Mouse (Mus musculus): ENCODE data around the gene Slc17a1. TPM values are rescaled to one million over a fixed set of nuclear protein-coding genes. Genes with fewer than 3 reads are reported as not detected.

Gene Slc17a1
- polyA plus RNA-seq, 1 experiment from 2014 or later = not detected

DNA sequence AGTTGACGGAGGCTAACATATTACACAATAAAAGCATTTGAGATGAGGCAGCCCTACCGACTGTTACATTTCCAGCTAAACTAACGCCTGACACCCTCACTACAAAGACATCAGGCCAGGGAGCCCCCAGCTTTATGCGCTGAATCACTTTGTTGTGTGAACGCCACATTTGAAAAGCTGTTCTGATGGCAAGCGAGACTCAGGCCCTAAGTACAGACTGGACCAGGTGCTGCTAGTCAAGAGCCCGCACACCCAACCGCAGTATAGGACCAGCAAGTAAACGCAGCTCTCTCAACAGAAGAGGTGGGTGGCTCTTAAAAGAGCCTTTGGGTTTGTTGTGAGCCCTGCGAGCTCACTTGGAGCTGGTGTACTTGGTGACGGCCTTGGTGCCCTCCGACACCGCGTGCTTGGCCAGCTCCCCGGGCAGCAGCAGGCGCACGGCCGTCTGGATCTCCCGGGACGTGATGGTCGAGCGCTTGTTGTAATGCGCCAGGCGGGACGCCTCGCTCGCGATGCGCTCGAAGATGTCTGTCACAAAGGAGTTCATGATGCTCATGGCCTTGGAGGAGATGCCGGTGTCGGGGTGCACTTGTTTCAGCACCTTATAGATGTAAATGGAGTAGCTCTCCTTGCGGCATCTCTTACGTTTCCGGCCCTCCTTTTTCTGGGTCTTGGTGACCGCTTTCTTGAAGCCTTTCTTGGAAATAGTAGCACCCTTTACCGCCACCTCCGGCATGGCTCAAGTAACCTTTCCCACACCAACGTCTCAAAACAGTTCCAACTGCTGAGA is 66.1 kb downstream of the Slc17a1 start, which contains the start of gene Hist1h2ba:
Gene Hist1h2ba, minus strand, starts transcription at position 736 of the 790 bp plus-strand sequence.
- no peaks in the 10 kb centered on the region for H3K4me1 ChIP-seq
- H3K27me3 ChIP-seq = no peaks in the 10 kb centered on the region
- no peaks in the 10 kb centered on the region for H3K36me3 ChIP-seq
- 94% methylated on average over 39 of the region's 39 CpGs for WGBS
- ATAC-seq (ENCODE audit: low FRiP score) = no peak
- no peak within 1 kb of the TSS for H3K27ac ChIP-seq
- H3K9ac ChIP-seq = no peak within 1 kb of the TSS
- H3K9me3 ChIP-seq (replicated peaks) = no peaks in the 10 kb centered on the region
- no peak within 1 kb of the TSS for H3K4me3 ChIP-seq
- no peak within 1 kb of the TSS for H3K4me2 ChIP-seq (replicated peaks)

DNA sequence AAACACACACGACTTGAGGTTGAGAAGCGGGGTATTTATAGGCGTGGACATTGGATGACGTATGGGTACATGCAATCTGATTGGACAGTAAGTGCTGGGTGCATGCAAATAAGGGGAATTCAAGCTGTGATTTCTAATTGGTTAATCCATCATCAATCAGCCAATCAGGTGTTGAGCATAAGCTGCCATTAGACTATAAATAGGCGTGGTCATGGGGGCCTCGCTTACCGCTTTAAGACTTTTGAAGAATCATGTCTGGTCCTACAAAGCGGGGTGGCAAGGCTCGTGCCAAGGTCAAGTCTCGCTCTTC is 66.6 kb downstream of the Slc17a1 start, which contains the start of gene Hist1h2aa:
Gene Hist1h2aa, plus strand, starts transcription at position 252 of the 310 bp plus-strand sequence.
- H3K36me3 ChIP-seq = no peaks in the 10 kb centered on the region
- no peaks in the 10 kb centered on the region for H3K9me3 ChIP-seq (replicated peaks)
- H3K4me2 ChIP-seq (replicated peaks) = no peak within 1 kb of the TSS
- H3K9ac ChIP-seq = no peak within 1 kb of the TSS
- H3K4me3 ChIP-seq = no peak within 1 kb of the TSS
- 94% methylated on average over 10 of the region's 10 CpGs for WGBS
- no peak for ATAC-seq (ENCODE audit: low FRiP score)
- H3K27me3 ChIP-seq = no peaks in the 10 kb centered on the region
- no peak within 1 kb of the TSS for H3K27ac ChIP-seq
- no peaks in the 10 kb centered on the region for H3K4me1 ChIP-seq

DNA sequence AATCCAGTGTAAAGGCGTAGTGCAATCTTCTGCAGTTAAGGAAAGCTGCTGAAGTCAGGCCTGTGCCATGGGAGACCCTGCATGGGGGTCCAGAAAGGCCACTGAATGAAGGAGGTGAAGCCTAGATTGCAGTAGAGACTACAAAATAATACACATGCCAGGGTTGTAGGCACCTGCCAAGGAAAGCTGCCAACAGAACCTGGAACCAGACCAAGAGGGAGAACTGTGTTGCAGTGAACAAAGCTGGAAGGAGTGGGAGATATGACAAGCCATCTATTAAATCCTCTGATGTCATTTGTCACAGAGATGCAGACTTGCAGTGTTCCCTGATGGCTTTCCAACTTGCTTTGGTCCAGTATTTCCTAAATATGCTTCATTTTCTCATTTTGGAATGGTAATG is 71.1 kb downstream of the Slc17a1 start:
- Histone ChIP-seq H3K4me1 (no peaks in the 10 kb centered on the region), H3K27ac (no peak overlapping the region), H3K4me3 (no peak overlapping the region), H3K9me3 (replicated peaks) (no peaks in the 10 kb centered on the region), H3K4me2 (replicated peaks) (no peak overlapping the region), H3K27me3 (no peaks in the 10 kb centered on the region), H3K9ac (no peak overlapping the region), H3K36me3 (no peaks in the 10 kb centered on the region)
- WGBS = 81% methylated on average over 1 of the region's 1 CpGs
- ATAC-seq (ENCODE audit: low FRiP score) = no peak

DNA sequence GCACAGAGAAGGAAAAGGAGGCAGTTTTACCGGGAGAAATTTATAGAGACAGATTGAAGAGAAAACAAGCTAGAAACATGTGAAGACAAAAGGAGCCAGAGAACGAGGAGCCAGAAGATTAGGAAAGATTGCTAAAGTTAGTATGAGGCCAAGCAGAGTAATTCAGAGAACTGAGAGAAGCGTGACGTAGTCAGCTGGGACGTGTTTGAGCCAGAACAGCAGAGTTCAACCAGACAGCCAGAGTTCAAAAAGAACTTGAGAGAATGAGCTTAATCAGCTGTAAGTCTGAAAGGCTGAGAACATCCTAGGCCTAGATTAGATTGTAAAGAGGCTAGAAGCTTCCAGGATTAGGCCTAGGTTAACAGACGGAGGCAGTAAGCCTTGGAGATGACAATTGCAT is 72.7 kb downstream of the Slc17a1 start:
- Histone ChIP-seq H3K9ac (no peak overlapping the region), H3K4me1 (no peaks in the 10 kb centered on the region), H3K4me3 (no peak overlapping the region), H3K27ac (no peak overlapping the region), H3K4me2 (replicated peaks) (no peak overlapping the region), H3K9me3 (replicated peaks) (no peaks in the 10 kb centered on the region), H3K27me3 (no peaks in the 10 kb centered on the region), H3K36me3 (no peaks in the 10 kb centered on the region)
- 67% methylated on average over 6 of the region's 6 CpGs for WGBS
- no peak for ATAC-seq (ENCODE audit: low FRiP score)

DNA sequence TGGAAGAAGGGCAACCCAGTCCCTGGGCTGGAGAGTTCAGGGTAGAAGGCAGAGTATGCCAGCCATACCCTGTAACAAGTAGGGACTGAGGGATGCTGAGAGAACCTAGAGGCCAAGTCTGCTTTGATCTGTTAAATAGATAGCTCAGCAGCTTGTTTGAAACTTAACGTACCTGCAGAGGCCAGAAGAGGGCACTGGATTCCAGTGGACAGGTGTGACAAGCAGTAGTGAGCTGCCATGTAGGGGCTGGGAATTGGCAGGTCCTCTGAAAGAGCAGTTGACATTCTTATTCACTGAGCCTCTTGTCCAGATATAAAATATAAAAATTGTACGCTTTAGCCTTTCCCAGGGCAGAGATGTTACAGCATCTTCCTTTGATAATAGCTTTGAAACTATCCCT is 75.3 kb downstream of the Slc17a1 start:
- Histone ChIP-seq H3K27me3 (no peaks in the 10 kb centered on the region), H3K9me3 (replicated peaks) (no peaks in the 10 kb centered on the region), H3K27ac (no peak overlapping the region), H3K4me1 (0 out of 2 replicates have a peak, but pooled peaks cover 4% of the 10 kb centered on the region), H3K9ac (no peak overlapping the region), H3K36me3 (no peaks in the 10 kb centered on the region), H3K4me3 (no peak overlapping the region), H3K4me2 (replicated peaks) (no peak overlapping the region)
- WGBS = 53% methylated on average over 2 of the region's 2 CpGs
- ATAC-seq (ENCODE audit: low FRiP score) = no peak

Small RNAs within 50 kb of the gene (microRNA-seq; reads per million reads assigned to microRNA genes)
- gene Gm44344 = not detected

Other genes starting within 250 kb of the Slc17a1 start
- gene Hist1h2be, start 246.6 kb upstream of the Slc17a1 start, polyA plus RNA-seq (2016; fragmentation: Nextera tagmentation; extraction: Ambion mirVana) = 1.9 and 2.2 TPM in 2 replicates
- gene Hist1h1e, start 245.2 kb upstream of the Slc17a1 start, polyA plus RNA-seq (2016; fragmentation: Nextera tagmentation; extraction: Ambion mirVana) = 17.0 and 18.8 TPM in 2 replicates
- 0.72 and 0.93 TPM in 2 replicates for gene Hist1h2ac, start 183.8 kb upstream of the Slc17a1 start, polyA plus RNA-seq (2016; fragmentation: Nextera tagmentation; extraction: Ambion mirVana)
- 25.1 and 26.1 TPM in 2 replicates for gene Hist1h2bc, start 183.6 kb upstream of the Slc17a1 start, polyA plus RNA-seq (2016; fragmentation: Nextera tagmentation; extraction: Ambion mirVana)
- not detected in 2 replicates for gene Hist1h1t, start 171.9 kb upstream of the Slc17a1 start, polyA plus RNA-seq (2016; fragmentation: Nextera tagmentation; extraction: Ambion mirVana)
- 3.6 and 4.2 TPM in 2 replicates for gene Hist1h4c, start 169.3 kb upstream of the Slc17a1 start, polyA plus RNA-seq (2016; fragmentation: Nextera tagmentation; extraction: Ambion mirVana)
- gene Hfe, start 156.9 kb upstream of the Slc17a1 start, polyA plus RNA-seq (2016; fragmentation: Nextera tagmentation; extraction: Ambion mirVana) = 4.9 and 5.2 TPM in 2 replicates
- 15.0 and 15.4 TPM in 2 replicates for gene Hist1h1c, start 128.9 kb upstream of the Slc17a1 start, polyA plus RNA-seq (2016; fragmentation: Nextera tagmentation; extraction: Ambion mirVana)
- 9.7 and 11.6 TPM in 2 replicates for gene Hist1h3c, start 122.1 kb upstream of the Slc17a1 start, polyA plus RNA-seq (2016; fragmentation: Nextera tagmentation; extraction: Ambion mirVana)
- 2.2 and 2.9 TPM in 2 replicates for gene Hist1h2bb, start 121.0 kb upstream of the Slc17a1 start, polyA plus RNA-seq (2016; fragmentation: Nextera tagmentation; extraction: Ambion mirVana)
- 22.4 and 45.2 TPM in 2 replicates for gene Hist1h2ab, start 116.6 kb upstream of the Slc17a1 start, polyA plus RNA-seq (2016; fragmentation: Nextera tagmentation; extraction: Ambion mirVana)
- gene Hist1h3b, start 115.5 kb upstream of the Slc17a1 start, polyA plus RNA-seq (2016; fragmentation: Nextera tagmentation; extraction: Ambion mirVana) = 4.5 and 11.1 TPM in 2 replicates
- 5.0 and 5.5 TPM in 2 replicates for gene Hist1h4b, start 110.7 kb upstream of the Slc17a1 start, polyA plus RNA-seq (2016; fragmentation: Nextera tagmentation; extraction: Ambion mirVana)
- gene Hist1h4a, start 106.5 kb upstream of the Slc17a1 start, polyA plus RNA-seq (2016; fragmentation: Nextera tagmentation; extraction: Ambion mirVana) = 0.72 TPM in 1 of 2 replicates, not detected in the other
- gene Hist1h3a, start 105.4 kb upstream of the Slc17a1 start, polyA plus RNA-seq (2016; fragmentation: Nextera tagmentation; extraction: Ambion mirVana) = 3.3 and 6.1 TPM in 2 replicates
- 2.4 and 2.7 TPM in 2 replicates for gene Hist1h1a, start 104.1 kb upstream of the Slc17a1 start, polyA plus RNA-seq (2016; fragmentation: Nextera tagmentation; extraction: Ambion mirVana)
- not detected in 2 replicates for gene Trim38, start 97.8 kb upstream of the Slc17a1 start, polyA plus RNA-seq (2016; fragmentation: Nextera tagmentation; extraction: Ambion mirVana)
- gene Slc17a2, start 60.8 kb upstream of the Slc17a1 start, polyA plus RNA-seq (2016; fragmentation: Nextera tagmentation; extraction: Ambion mirVana) = not detected in 2 replicates
- not detected in 2 replicates for gene Slc17a3, start 28.3 kb upstream of the Slc17a1 start, polyA plus RNA-seq (2016; fragmentation: Nextera tagmentation; extraction: Ambion mirVana)
- gene Slc17a4, start 47.3 kb downstream of the Slc17a1 start, polyA plus RNA-seq (2016; fragmentation: Nextera tagmentation; extraction: Ambion mirVana) = 0.09 TPM in 1 of 2 replicates, not detected in the other
- not detected in 2 replicates for gene Hist1h2ba, start 66.4 kb downstream of the Slc17a1 start, polyA plus RNA-seq (2016; fragmentation: Nextera tagmentation; extraction: Ambion mirVana)
- not detected in 2 replicates for gene Hist1h2aa, start 66.7 kb downstream of the Slc17a1 start, polyA plus RNA-seq (2016; fragmentation: Nextera tagmentation; extraction: Ambion mirVana)
- 0.14 TPM in 1 of 2 replicates, not detected in the other for gene Scgn, start 123.5 kb downstream of the Slc17a1 start, polyA plus RNA-seq (2016; fragmentation: Nextera tagmentation; extraction: Ambion mirVana)